Mouse (Mus musculus): ENCODE results near the gene Ap5s1. TPM values are rescaled to one million over a fixed set of nuclear protein-coding genes. Genes with fewer than 3 reads are reported as not detected.

The Ap5s1 gene
- polyA plus RNA-seq, 1 experiment from 2014 or later = 19.5 TPM

GRCm38 (mm10) chr2:131203816-131204409, 3.0 kb upstream of the Ap5s1 start:
- Histone ChIP-seq H3K4me3 (ENCODE audit: low read depth, low read length) (no peak overlapping the region), H3K36me3 (replicated peaks; ENCODE audit: insufficient read depth, low read length) (peaks cover 16% of the 10 kb centered on the region), H3K9me3 (ENCODE audit: low read length) (no peaks in the 10 kb centered on the region), H3K27ac (ENCODE audit: low read depth) (peak overlapping the region; percentile 77; the same call in 1 of the 2 replicates), H3K27me3 (ENCODE audit: insufficient read depth, low read length) (no peaks in the 10 kb centered on the region), H3K9ac (replicated peaks) (no peak overlapping the region), H3K4me1 (ENCODE audit: insufficient read depth) (peaks cover 47% of the 10 kb centered on the region), H3K4me2 (ENCODE audit: low read depth, low read length) (peak overlapping the region; percentile 1; the same call in 1 of the 2 replicates)
- WGBS (ENCODE audit: insufficient replicate concordance) = 76% methylated on average over 6 of the region's 6 CpGs
- TF ChIP-seq CTCF (IDR thresholded peaks at IDR 0.05; ENCODE audit: low read depth) (no peak), EP300 (IDR thresholded peaks at IDR 0.05; ENCODE audit: low read depth) (no peak)
- ATAC-seq (no peak), DNase-seq (peak; percentile 13)

- Histone ChIP-seq H3K4me1 (ENCODE audit: insufficient read depth) (peaks cover 53% of the 10 kb centered on the region), H3K9ac (replicated peaks) (no peak overlapping the region), H3K27me3 (ENCODE audit: insufficient read depth, low read length) (no peaks in the 10 kb centered on the region), H3K4me3 (ENCODE audit: low read depth, low read length) (no peak overlapping the region), H3K27ac (ENCODE audit: low read depth) (peak overlapping the region; percentile 77; the same call in 1 of the 2 replicates), H3K36me3 (replicated peaks; ENCODE audit: insufficient read depth, low read length) (peaks cover 11% of the 10 kb centered on the region), H3K4me2 (ENCODE audit: low read depth, low read length) (peak overlapping the region; percentile 1), H3K9me3 (ENCODE audit: low read length) (no peaks in the 10 kb centered on the region)
- TF ChIP-seq EP300 (IDR thresholded peaks at IDR 0.05; ENCODE audit: low read depth) (peak; percentile 39; the same call in 1 of the 2 replicates), CTCF (IDR thresholded peaks at IDR 0.05; ENCODE audit: low read depth) (no peak)
- peak; percentile 74 for DNase-seq
- WGBS (ENCODE audit: insufficient replicate concordance) = 32% methylated on average over 7 of the region's 7 CpGs
- peak; percentile 51 for ATAC-seq
Observed at GRCm38 (mm10) chr2:131204410-131204981, 2.4 kb upstream of the Ap5s1 start.

- Histone ChIP-seq H3K27ac (ENCODE audit: low read depth) (peak overlapping the region; percentile 77), H3K9ac (replicated peaks) (0 out of 2 replicates have a peak overlapping the region, but pooled peaks have one; percentile 1), H3K4me1 (ENCODE audit: insufficient read depth) (peaks cover 56% of the 10 kb centered on the region), H3K4me3 (ENCODE audit: low read depth, low read length) (no peak overlapping the region), H3K27me3 (ENCODE audit: insufficient read depth, low read length) (no peaks in the 10 kb centered on the region), H3K9me3 (ENCODE audit: low read length) (no peaks in the 10 kb centered on the region), H3K4me2 (ENCODE audit: low read depth, low read length) (peak overlapping the region; percentile 1; the same call in 1 of the 2 replicates), H3K36me3 (replicated peaks; ENCODE audit: insufficient read depth, low read length) (peaks cover 9% of the 10 kb centered on the region; the same call in 1 of the 2 replicates)
- ATAC-seq (peak; percentile 40), DNase-seq (peak; percentile 68)
- no peak for TF ChIP-seq CTCF (IDR thresholded peaks at IDR 0.05; ENCODE audit: low read depth)
- TF ChIP-seq EP300 (IDR thresholded peaks at IDR 0.05; ENCODE audit: low read depth) = peak; percentile 100
- 57% methylated on average over 8 of the region's 8 CpGs for WGBS (ENCODE audit: insufficient replicate concordance)
Observed at GRCm38 (mm10) chr2:131205521-131206182, 1.2 kb upstream of the Ap5s1 start.

GRCm38 (mm10) chr2:131208356-131208755, 1.5 kb downstream of the Ap5s1 start:
- no peak for ATAC-seq
- Histone ChIP-seq H3K4me1 (ENCODE audit: insufficient read depth) (peaks cover 74% of the 10 kb centered on the region), H3K27ac (ENCODE audit: low read depth) (0 out of 2 replicates have a peak overlapping the region, but pooled peaks have one; percentile 91), H3K9ac (replicated peaks) (no peak overlapping the region), H3K4me3 (ENCODE audit: low read depth, low read length) (no peak overlapping the region), H3K27me3 (ENCODE audit: insufficient read depth, low read length) (no peaks in the 10 kb centered on the region), H3K4me2 (ENCODE audit: low read depth, low read length) (no peak overlapping the region), H3K9me3 (ENCODE audit: low read length) (no peaks in the 10 kb centered on the region), H3K36me3 (replicated peaks; ENCODE audit: insufficient read depth, low read length) (peaks cover 10% of the 10 kb centered on the region)
- TF ChIP-seq CTCF (IDR thresholded peaks at IDR 0.05; ENCODE audit: low read depth) = no peak
- no peak for TF ChIP-seq EP300 (IDR thresholded peaks at IDR 0.05; ENCODE audit: low read depth)
- DNase-seq = no peak
- 88% methylated on average over 2 of the region's 2 CpGs for WGBS (ENCODE audit: insufficient replicate concordance)

- no peaks in the 10 kb centered on the region for H3K9me3 ChIP-seq (ENCODE audit: low read length)
- ATAC-seq (peak; percentile 31), DNase-seq (peak; percentile 69)
- WGBS (ENCODE audit: insufficient replicate concordance) = 44% methylated on average over 4 of the region's 4 CpGs
- peaks cover 75% of the 10 kb centered on the region for H3K4me1 ChIP-seq (ENCODE audit: insufficient read depth)
- peak overlapping the region; percentile 70 for H3K4me2 ChIP-seq (ENCODE audit: low read depth, low read length)
- peak overlapping the region; percentile 74; the same call in 1 of the 2 replicates for H3K9ac ChIP-seq (replicated peaks)
- H3K4me3 ChIP-seq (ENCODE audit: low read depth, low read length) = peak overlapping the region; percentile 69; the same call in 1 of the 2 replicates
- TF ChIP-seq EP300 (IDR thresholded peaks at IDR 0.05; ENCODE audit: low read depth) = peak; percentile 96
- no peak for TF ChIP-seq CTCF (IDR thresholded peaks at IDR 0.05; ENCODE audit: low read depth)
- peaks cover 10% of the 10 kb centered on the region for H3K36me3 ChIP-seq (replicated peaks; ENCODE audit: insufficient read depth, low read length)
- H3K27ac ChIP-seq (ENCODE audit: low read depth) = peak overlapping the region; percentile 91
- H3K27me3 ChIP-seq (ENCODE audit: insufficient read depth, low read length) = no peaks in the 10 kb centered on the region
Observed at GRCm38 (mm10) chr2:131209125-131209795, 2.4 kb downstream of the Ap5s1 start.

All from liver, postnatal 0 days (tissue).